Mouse (Mus musculus) gastrocnemius, postnatal 36 days (tissue): ENCODE measurements at regions not wholly inside any gene's neighbourhood (a gene's known extent, or its start where the extent isn't known, plus 50 kb on each side); places are given as distances from the start of the nearest gene placed in this dataset.

ENCODE experiments used
- DNase-seq, 2 experiments: peaks; one replicate each; pipeline ENCODE4 v3.0.0; 2022
- intact Hi-C: fragments of 180-260 bp; cut with DNase I; formaldehyde crosslinking; loops from one replicate; pipeline ENCODE4 v1.15.1; 2025

GRCm38 (mm10) chr4:114665684-114666083 lies 155.8 kb upstream of the Gm12830 start:
- DNase-seq, result peak; percentile 66 to 67
- intact Hi-C loops, result loop anchor here (5.0 kb wide), 2 partner anchors 247 to 277 kb away; no protein-coding TSS in a partner anchor

- intact Hi-C loops, result loop anchor here (5.0 kb wide), 2 partner anchors 246 to 276 kb away; no protein-coding TSS in a partner anchor
- no peak for DNase-seq
These were observed 155.1 kb upstream of the Gm12830 start for GRCm38 (mm10) chr4:114666238-114666978.

GRCm38 (mm10) chr4:114666979-114667328 lies 154.6 kb upstream of the Gm12830 start:
- intact Hi-C loops, result loop anchor here (5.0 kb wide), 2 partner anchors 245 to 275 kb away; no protein-coding TSS in a partner anchor
- no peak for DNase-seq

DNA sequence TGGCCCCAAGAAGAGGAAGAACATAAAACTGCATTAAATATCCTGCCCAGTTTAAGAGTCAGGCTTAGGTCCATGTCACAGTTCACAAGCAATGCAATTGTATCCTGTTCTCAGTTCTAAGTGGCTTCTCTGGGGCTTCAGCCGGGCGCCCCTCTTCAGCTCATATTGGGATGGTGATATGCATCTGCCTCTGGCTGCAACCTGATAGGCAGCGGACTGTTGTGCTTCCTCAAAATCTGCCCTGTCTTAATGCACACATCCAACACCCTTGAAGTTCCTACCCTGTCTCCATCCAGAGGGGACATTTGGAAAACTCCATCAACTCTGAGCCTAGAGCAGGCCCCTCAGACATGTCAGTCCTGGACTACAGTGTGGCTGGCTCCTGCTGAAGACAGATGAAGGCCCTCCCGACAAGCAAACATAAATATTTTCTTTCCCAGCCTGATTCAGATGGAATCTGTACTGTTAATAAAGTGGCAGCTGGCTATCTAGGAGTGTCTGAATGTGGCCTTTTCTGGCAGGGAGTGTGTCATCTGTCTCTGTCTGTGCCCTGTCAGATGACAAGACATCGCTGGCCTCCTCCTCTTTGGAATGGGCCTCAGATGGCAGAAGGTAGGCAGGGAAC lies 149.3 kb upstream of the Gm12830 start:
- intact Hi-C loops, result no loop called here
- no peak for DNase-seq

DNA sequence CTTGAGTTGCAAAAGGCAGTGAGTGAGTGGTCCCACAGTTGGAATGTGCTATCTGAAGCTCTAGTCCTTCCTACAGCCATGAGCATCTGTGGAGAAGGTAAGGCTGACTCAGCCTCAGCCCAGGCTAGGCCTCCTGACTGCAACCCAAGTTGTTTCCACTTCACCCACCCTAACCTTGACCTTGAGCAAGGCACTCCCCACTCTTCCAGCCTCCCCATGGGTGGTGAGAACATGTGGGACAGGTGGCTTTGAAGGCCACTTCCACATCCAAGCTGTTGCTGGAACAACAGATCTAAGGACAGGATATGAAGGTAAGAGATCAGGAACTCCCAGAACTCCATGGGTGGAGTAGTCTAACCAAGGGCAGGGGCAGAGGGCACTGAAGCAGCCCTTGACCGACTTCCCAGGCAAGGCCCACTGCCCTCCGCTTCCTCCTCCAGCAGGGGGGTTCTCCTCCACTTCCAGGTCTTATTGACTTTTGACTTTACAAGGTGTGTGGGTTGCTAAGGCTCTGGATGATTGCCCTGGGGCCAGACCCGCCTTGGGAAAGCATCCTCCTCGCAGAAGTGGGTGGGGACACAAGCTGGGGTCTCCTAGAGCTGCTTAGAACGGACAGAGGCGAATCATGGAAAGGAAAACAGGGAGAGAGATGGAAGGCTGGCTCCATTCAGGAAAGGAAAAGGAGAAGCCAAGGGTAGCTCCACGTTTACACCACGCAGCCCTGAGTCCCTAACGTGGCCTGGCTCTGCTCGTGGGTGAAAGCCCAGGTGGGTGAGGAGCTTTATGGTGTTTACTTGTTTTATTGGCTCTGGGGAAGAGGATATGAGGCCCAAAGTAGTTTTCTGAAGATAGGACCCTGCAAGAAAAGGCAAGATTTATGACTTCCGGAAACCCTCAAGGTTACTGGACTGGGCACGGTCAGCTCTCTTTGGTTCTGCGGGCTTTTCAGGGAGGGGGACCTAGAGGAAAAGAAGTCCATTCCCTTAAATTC lies 144.3 kb upstream of the Gm12830 start:
- peak in 1 of 2 experiments; percentile 7 for DNase-seq
- intact Hi-C loops, result no loop called here

GRCm38 (mm10) chr4:114678053-114678941 lies 143.2 kb upstream of the Gm12830 start:
- DNase-seq, result peak in 1 of 2 experiments; percentile 4
- intact Hi-C loops, result no loop called here

DNA sequence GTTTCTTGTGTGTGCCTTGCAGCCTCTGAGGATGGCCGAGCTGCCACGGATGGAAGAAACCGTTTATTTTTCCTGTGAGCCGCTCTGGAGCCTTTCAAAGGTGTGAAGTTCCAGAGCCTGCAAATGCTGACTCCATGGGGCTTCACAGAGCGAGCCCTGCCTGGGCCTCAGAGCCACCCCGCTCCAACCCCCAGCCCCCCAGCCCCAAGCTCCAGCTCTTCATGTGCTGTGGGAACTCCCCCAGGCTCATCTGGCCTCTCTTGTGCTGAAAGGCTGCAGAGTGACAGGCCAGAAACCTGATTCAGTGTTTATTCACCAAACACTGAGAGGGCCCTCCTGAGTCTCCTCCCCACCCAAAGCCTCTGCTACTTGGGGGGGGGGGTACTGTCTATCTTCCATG lies 141.2 kb upstream of the Gm12830 start:
- DNase-seq, result no peak
- intact Hi-C loops, result no loop called here

DNA sequence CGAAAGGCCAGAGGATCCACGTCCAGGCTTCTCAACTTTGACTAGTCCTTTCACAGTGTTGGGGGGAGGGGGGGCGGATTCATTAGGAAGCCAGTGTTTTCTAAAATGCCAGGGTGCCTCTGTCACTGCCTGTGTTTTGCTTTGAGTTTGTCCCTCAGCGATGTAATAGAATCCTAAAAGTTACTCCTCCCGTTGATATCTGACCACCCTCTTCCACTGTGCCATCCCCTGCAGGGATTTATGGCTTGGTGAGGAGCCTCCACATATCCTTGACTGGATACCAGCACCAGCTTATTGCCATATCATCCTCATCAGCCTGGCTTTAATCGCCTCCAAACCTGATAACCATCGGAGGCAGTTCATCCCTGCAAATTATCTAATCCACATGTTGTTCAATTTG lies 138.6 kb upstream of the Gm12830 start:
- intact Hi-C loops, result no loop called here
- no peak for DNase-seq

- intact Hi-C loops, result no loop called here
These were observed 137.8 kb upstream of the Gm12830 start for GRCm38 (mm10) chr4:114683696-114684095.

DNA sequence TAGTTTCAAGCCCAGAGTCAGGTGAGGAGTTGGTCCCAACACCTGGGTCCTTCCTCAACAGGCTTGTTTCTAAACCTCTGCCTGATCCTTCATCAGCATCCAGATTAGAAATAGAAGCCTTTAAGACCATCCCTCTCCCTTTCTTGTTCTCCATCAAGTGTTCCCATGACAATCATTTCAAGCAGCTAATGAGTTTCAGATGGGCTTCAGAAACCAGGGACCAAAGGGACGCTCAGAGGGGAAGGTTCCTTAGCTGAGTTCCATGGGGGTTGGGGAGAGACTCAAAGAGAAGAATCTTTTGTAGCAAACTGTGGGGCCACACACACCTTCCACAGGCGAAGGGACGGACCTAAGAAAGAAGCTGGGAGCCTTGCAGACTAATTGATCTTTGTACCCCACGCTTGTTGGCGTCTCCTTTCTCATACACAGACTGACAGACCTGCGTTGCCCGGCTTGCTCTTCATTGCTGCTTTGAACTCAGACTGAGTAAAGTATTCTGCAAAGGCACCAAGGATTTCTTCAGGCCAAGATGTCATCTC lies 136.6 kb upstream of the Gm12830 start:
- no peak for DNase-seq
- intact Hi-C loops, result no loop called here

More at GRCm38 (mm10) chr4:114683696-114684095, 137.8 kb upstream of the Gm12830 start:
- DNase-seq, result no peak

GRCm38 (mm10) chr4:114685454-114685853 lies 136.1 kb upstream of the Gm12830 start:
- intact Hi-C loops, result no loop called here
- no peak for DNase-seq

DNA sequence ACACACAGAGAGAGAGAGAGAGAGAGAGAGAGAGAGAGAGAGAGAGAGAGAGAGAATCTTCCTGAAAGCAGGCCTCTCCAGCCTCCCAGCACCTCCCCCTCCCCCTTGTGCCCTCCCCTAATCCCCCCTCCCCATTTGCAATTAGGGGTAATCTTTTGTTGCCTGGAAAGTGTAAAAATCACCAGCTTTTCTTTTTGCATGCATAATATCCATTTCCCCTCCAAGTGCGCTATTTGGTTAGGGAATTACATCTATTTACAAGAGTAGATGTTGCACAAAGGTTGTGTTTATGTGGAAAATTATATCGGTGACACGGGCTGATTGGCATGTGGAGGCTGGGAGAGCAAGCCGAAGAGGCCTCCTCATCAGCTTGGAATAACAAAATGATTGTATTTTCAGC lies 135.4 kb upstream of the Gm12830 start:
- intact Hi-C loops, result no loop called here
- no peak for DNase-seq

DNA sequence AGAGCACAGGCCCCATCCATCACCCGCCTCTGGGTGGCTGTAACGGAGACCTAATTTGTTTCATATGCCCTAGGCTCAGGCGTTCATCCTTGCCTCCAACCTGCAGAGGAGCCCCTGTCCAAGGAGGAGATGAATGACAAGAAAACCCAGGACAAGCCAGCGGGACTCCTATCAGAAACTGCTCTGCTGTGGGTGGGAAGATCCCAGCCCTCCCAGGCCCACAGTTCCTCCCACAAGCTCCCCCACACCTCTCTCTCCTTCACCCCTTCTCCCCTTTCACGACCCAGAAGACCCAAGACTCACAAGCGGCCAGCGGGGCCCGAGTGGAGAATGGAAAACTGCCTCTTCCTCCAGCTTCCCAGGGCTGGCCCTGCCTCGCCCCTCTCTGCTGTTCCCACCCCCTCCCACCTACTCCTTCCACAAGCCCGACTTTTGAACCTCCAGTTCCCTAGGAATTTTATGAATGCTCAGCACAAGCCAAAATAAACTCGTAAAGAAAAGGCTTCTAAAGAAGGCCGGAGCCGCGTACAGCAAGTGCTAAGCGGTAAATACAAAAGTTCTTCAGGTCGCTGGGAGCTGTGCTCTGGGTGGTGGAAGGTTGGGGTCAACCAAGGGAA lies 133.1 kb upstream of the Gm12830 start:
- DNase-seq, result no peak
- intact Hi-C loops, result no loop called here

GRCm38 (mm10) chr4:114688973-114689371 lies 132.6 kb upstream of the Gm12830 start:
- intact Hi-C loops, result no loop called here
- no peak for DNase-seq

DNA sequence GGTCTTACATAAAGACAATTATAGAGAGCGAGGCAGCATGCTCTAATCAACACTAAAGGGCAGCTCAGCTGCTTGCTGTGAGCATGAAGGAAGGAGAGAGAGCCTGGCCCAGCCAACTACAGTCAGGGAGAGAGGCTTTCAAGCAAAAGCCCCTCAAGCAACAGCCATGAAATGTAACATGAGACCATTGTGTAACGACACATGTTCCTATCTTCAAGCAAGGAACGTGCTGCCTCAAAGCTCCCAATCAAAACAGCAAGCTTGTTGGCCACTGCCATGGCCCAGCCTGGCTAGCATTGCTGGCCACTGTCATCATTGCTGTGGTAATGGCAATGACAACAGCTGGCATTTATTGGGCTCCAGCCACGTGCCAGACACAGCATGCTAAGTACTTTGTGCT lies 115.9 kb upstream of the Gm12830 start:
- intact Hi-C loops, result no loop called here
- DNase-seq, result no peak

DNA sequence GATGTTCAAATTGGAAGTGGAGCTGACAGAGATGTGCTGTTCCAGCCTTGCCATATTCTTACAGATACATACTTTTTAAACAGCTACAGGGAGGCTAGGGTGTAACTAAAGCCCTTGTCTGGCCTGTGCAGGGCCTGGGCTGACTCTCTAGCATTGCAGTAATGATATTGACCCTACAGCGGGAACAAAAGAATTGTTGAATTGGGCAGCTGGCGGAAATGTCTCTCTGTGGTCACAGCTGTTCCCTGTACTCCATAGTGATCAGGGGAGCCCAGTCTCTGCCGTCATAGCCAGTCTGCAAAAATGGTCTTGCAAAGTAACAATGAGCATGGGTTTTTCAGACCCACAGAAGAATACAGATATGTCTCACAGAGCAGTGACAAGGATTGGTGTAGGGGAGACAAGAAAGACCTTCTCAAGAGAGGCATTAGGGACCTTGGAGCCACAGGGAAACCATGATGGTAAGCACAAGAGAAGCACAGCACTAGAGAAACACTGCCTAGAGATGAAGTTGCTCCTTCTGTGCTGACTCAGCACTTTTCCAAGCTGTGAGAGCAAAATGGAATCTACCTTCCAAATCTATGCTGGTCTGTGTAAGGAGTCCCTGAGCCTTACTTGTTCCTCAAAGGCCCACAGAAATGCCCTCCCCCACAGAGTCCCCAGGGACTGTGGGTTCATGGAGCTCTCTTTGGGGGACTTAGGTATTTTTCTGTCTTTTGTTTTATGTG lies 111.2 kb upstream of the Gm12830 start:
- peak in 1 of 2 experiments; percentile 3 for DNase-seq
- intact Hi-C loops, result no loop called here

GRCm38 (mm10) chr4:114711082-114711481 lies 110.4 kb upstream of the Gm12830 start:
- intact Hi-C loops, result no loop called here
- DNase-seq, result peak in 1 of 2 experiments; percentile 1

DNA sequence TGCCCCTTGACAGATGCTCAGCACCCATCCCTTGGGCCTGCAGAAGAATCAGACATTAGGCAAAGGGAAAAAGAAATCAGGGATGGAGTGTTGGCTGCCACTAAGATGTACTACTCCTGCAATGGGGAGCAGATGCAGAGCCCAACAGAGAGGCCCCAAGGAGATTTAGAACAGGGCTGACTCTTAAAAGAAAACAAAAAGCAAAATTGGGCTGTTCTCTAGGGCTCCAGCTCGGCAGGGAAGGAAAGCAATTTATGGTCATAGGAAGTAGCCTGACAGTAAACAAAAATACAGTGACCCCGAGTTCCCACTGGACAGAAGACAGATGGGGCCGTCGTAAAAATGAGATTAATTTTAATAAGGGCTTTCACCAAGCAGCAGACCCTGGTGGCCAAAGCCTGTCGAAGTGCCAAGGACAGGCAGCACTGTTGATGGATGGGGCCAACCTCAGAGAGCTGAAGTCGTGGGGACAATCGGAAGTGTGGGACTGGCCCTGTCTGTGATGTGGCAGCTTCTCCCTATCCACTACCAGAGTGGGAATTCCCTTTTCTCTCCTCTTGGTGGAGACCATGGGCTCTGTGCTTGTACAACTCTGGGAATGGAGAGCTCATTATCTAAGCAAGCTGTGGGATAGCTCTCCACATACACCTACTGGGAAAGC lies 109.4 kb upstream of the Gm12830 start:
- intact Hi-C loops, result no loop called here

More for the DNA sequence above, 109.4 kb upstream of the Gm12830 start:
- peak in 1 of 2 experiments; percentile 6 for DNase-seq
